Mouse (Mus musculus): ENCODE data around the gene Nprl2.

Gene Nprl2

DNA sequence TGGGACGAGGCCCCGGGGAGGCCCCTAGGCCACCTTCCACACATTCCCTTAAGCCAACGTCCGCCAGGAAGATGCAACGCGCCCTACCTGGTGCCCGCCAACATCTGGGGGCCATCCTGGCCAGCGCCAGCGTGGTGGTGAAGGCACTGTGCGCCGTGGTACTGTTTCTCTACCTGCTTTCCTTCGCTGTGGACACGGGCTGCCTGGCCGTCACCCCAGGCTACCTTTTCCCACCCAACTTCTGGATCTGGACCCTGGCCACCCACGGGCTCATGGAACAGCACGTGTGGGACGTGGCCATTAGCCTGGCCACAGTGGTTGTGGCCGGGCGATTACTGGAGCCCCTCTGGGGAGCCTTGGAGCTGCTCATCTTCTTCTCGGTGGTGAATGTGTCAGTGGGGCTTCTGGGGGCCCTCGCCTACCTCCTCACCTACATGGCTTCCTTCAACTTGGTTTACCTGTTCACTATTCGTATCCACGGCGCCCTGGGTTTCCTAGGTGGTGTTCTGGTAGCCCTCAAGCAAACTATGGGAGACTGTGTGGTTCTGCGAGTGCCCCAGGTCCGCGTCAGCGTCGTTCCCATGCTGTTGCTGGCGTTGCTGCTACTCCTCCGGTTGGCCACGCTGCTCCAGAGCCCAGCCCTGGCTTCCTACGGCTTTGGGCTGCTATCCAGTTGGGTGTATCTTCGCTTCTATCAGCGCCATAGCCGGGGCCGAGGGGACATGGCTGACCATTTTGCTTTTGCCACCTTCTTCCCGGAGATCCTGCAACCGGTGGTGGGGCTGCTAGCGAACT, 7.4 kb upstream of the Nprl2 start:
- DNase-seq (ENCODE audit: low read depth, low spot score): no peak

DNA sequence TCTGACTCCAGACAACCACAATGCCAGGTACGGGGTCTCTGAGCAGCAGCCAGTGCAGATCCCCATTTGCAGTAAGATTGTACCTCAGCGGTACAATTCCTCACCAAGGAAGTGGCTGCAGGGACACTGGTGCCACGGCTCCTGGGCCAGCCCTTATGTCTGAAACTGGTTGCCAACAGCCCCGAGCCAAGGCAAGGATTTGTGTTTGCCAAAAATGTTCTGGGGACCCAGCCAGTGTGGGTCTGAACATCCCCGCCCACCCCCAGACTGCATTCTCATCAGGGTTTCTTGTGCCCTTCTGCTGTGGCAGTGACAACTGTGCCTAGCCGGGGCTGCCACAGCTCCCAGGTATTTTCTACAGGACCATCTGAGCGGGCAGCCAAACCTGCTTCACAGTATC, 3.8 kb upstream of the Nprl2 start:
- DNase-seq (ENCODE audit: low read depth, low spot score): no peak

DNA sequence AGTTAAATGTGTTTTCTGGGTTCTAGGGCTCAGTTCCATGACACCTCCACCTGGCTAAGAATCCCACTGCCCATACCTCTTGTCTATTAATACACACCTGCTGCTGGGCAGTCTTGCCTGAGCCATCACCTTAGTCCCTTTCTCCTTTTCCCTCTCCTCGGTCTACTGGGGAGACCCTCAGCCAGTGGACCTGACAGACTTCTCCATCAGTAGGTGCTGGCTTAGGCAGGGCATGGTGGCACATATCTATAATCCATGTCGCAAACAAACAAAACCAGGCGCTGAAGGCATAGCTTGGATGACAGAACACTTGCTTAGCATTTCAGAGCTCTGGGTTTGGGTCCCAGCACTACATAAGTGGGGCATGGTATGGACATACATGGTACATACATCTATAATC, 3.3 kb upstream of the Nprl2 start:
- no peak for DNase-seq (ENCODE audit: low read depth, low spot score)

DNA sequence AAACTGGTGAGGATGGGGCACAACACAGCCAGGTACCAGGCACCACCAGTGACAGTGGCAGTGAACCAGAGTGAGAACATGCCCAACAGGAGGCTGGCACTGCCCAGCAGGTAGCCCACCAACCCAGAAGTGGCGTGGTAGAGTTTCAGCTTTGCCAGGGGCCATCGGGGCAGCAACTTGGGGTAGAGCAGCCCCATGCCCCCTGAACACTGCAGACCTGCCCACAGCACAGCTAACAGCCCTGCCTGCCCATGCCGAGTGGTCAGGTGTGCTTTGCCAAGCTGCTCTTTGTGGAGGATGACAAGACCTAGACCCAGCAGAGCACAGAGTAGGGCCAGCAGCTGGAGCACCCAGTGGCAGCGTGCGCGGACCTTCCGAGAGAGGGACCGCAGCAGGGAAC, 2.1 kb upstream of the Nprl2 start:
- DNase-seq (ENCODE audit: low read depth, low spot score): no peak

DNA sequence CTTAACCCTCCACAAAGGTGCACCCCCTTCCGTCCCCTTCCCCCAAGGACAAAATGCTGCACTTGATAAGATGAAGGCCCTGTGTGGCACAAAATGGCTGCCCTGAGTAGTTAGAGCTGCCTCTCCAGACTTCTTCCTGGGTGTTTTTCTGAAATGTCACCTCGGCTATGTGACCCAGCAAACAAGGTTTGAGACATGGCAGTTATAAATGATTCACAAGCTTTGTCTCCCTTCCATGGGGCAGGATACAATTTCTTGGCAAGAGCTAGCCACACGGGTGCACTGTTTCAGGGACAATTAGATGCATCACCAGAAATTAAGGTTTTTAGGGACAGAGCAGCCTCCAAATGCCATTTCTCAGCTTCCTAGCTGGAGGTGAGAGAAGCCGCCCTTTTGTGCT, 1.6 kb upstream of the Nprl2 start:
- DNase-seq (ENCODE audit: low read depth, low spot score): no peak

DNA sequence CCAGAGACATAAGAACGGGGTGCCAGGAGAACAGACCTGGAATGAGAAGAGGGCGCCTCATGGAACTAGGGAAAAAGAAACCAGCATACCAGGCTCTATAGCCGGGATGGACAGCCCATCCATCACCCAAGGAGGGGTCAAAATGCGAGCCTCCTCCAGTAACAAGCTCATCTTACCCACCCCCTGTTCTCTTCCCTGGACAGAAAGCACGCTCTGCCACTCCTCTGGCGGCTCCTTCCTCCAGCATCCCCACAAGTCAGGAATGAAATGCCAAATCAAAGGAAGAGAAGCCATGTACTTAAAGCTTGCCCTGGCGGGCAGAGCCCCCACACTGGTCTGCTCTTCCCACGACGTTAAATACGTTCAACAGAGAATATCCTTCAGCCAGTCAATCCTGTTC, 1.0 kb upstream of the Nprl2 start:
- no peak for DNase-seq (ENCODE audit: low read depth, low spot score)

DNA sequence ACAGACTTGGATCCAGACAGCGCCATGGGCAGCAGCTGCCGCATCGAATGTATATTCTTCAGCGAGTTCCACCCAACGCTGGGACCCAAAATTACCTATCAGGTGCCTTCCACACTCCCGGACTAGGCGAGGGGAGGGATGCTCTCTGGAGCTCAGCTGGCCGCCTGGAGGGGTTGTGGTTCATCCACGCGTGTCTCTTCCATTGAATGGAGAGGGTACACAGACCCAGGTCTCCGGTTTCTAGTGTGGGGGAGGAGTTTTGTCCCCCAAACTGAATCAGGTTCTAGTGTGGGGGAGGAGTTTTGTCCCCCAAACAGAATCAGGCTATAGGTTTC, 293 bp downstream of the Nprl2 start:
- DNase-seq (ENCODE audit: low read depth, low spot score): no peak

DNA sequence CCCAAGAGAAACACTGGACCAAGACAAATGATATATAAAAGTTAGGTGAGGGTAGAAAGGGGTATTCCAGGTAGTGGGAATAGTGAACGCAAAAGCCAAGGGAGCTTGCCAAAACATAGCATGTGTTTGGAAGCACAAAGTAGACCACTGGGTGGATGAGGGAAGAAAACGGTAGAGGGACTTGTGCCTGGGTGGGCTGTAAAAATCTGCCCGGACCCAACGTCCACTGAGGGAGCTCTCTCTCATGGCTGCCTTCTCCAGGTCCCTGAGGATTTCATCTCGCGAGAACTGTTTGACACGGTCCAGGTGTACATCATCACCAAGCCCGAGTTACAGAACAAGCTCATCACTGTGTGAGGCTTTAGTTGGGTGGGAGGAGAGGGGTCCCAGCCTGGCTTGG, 695 bp downstream of the Nprl2 start:
- no peak for DNase-seq (ENCODE audit: low read depth, low spot score)

DNA sequence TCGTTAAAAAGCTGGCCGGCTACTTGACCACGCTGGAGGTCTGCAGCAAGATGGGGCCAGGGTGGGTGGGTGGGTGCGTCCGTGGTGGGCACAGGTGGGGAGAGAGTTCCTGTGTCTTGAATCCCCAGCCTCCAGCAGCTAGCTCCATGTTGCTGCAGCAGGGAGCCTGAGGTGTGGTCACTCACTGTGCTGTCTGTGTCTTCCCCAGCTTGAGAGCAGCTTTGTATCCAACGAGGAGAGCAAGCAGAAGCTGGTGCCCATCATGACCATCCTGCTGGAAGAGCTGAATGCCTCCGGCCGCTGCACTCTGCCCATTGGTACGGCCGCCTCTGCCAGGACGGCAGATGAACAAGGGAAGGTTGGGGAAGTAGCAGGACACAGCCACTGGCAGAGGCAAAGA, 1.3 kb downstream of the Nprl2 start:
- DNase-seq (ENCODE audit: low read depth, low spot score): no peak

DNA sequence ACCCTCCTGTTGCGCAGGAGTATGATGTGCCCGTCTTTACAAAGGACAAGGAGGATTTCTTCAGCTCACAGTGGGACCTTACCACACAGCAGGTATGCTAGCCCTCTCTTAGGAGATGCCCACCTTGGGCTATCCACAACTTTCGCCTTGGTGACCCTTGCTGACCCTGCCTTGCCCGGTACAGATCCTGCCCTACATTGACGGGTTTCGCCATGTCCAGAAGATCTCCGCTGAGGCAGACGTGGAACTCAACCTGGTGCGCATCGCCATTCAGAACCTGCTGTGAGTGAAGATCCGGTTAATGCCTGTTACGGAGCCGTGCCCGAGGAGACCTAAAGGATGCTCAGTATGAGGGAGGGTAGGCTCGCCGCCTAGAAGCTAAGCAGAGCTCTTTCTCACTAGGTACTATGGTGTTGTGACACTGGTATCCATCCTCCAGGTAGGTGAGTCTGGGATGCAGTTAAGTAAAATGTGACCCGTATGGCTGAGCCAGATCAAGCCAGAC, 2.2 kb downstream of the Nprl2 start:
- DNase-seq (ENCODE audit: low read depth, low spot score): no peak

DNA sequence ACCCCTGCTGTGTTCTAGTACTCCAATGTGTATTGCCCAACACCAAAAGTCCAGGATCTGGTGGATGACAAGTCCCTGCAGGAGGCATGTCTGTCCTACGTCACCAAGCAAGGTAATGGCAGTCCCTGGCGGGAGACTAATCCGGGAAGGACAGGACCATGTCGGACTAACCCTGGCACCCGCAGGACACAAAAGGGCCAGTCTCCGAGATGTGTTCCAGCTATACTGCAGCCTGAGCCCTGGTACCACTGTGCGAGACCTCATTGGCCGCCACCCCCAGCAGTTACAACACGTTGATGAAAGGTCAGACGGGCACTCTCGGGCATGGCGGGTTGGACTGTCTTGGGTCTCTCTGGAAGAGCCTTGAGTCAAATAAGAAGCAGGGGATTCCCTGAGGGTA, 2.7 kb downstream of the Nprl2 start:
- no peak for DNase-seq (ENCODE audit: low read depth, low spot score)

DNA sequence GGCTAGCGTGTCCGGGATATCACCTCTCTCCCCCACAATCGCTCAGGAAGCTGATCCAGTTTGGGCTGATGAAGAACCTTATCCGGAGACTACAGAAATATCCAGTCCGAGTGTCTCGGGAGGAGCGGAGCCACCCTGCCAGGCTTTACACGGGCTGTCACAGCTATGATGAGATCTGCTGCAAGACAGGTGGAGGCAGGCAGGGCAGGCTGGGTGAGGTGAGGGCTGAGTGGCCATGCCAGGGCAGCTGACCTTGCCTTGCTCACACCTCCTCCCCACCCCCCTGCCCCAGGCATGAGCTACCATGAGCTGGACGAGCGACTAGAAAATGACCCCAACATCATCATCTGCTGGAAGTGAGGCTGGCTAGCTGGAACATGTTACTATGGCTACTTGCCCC, 3.2 kb downstream of the Nprl2 start:
- no peak for DNase-seq (ENCODE audit: low read depth, low spot score)

DNA sequence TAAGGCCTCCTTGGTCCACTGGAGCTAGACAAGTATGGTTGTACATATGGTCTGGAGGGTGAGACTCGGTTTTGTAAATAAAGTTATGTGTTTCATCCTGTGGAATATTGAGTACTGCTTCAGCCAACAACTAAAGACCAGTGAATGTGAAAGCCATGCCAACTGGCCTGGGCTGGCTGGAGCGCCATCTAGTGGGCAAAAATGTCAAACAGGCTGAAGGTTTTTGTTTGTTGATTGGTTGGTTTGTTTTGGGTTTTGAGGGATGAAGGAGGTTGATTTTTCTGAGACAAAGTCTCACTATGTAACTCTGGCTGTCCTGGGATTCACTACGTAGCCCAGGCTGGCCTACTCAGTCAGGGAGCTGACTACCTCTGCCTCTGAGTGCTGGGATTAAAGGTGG, 3.6 kb downstream of the Nprl2 start:
- DNase-seq (ENCODE audit: low read depth, low spot score): no peak

DNA sequence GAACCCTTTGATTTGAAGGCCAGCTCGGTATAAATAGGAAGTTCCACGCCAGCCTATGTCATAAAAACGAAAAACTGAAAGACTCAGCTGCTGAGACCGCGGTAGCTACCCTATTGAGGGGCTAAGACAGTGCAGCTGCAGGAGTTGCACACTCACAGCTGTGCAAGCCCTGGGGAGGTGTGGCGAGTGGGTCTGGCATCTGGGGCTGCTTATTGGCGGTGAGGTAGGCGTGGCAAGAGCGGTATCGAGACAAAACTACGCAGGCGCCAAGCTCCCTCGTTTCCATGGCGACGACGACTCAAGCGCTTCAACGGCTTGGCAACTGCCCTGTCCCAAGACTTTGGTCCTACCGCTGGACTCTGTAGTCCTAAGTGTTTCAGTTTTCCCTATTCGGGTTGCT, 5.0 kb downstream of the Nprl2 start, which contains the start of gene Zmynd10:
Gene Zmynd10 (plus strand): TSS at position 273 of the 400 bp plus-strand sequence.
- DNase-seq (ENCODE audit: low read depth, low spot score): peak; percentile 73

DNA sequence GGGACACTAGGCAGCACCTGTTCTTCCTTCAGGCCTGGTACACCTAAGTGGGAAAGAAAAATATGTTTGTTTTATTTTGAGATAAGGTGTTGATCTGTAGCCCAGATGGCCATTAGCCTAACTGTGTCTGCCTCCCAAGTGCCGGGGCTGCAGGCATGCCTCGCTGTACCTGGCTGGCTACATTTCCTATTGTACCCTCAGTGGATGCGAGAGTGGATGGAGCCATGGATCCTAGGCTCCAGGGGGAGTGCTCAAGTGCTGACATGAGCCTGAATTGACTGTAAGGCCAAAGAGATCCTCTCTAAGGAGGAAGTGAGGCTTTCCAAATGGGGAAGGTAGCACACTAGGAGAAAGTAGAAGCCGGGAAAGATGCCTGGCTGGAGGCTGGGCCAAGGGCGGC, 5.9 kb downstream of the Nprl2 start:
- no peak for DNase-seq (ENCODE audit: low read depth, low spot score)

DNA sequence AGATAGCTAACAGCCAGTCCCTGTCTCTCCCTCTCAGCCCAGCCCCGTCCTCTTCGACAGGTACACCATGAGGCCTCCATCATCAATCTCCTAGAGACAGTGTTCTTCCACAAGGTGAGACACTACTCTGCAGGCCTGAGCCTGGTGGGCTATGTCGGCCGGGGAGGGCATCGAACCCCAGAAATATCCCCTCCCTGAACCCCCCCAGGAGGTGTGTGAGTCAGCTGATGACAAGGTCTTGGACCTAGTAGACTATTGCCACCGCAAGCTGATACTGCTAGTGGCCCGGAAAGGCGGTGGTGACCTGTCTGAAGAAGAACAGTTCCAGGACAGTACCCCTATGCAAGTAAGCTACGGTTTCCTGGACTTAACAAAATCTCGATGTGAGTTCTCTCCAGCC, 6.8 kb downstream of the Nprl2 start:
- no peak for DNase-seq (ENCODE audit: low read depth, low spot score)

DNA sequence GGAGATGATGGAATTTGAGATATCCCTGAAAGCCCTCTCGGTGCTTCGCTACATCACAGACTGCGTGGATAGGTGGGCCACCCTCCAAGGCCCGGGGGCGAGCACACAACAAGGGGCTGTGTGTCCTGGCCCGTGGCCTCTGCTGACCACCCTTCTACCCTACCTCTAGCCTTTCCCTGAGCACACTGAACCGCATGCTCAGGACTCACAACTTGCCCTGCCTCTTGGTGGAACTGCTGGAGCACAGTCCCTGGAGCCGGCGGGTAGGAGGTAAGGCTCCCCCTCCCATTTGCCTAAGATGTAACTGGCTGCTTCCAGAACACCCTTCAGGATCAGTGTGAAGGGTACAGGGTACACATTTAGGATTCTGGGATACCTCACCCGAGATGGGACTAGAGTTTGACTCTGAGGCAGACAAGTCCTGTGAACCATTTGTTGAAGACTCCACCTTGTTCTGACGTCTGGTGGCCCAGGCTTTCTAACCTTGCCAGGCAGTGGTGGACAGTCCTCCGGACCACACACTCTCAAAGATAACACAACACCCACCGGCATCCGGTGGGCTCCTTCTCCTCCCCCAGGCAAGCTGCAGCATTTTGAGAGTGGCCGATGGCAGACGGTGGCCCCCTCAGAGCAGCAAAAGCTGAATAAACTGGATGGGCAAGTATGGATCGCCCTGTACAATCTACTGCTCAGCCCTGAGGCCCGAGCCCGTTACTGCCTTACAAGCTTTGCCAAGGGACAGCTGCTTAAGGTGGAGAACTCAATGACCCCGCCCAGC, 7.5 kb downstream of the Nprl2 start:
- no peak for DNase-seq (ENCODE audit: low read depth, low spot score)

DNA sequence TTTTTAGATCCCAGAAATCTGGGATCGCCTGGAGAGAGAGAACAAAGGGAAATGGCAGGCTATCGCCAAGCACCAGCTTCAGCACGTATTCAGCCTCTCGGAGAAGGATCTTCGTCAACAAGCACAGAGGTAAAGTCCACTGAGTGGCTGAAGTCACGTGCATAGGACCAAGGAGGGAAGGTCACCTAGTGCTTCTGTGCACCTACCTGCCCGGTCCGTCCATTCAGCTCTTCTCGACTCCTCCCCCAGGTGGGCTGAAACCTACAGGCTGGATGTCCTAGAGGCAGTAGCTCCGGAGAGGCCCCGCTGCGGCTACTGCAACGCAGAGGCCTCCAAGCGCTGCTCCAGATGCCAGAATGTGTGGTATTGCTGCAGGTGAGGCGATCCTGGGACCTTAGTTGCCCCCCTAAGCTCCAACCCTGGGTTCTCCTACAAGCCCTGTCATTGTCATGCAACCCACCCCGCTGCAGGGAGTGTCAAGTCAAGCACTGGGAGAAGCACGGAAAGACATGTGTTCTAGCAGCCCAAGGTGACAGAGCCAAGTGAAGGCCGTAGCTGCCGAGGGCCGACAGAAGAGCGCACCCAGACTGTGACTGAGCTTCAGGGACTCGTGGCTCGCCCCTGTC, 8.6 kb downstream of the Nprl2 start:
- DNase-seq (ENCODE audit: low read depth, low spot score): no peak

DNA sequence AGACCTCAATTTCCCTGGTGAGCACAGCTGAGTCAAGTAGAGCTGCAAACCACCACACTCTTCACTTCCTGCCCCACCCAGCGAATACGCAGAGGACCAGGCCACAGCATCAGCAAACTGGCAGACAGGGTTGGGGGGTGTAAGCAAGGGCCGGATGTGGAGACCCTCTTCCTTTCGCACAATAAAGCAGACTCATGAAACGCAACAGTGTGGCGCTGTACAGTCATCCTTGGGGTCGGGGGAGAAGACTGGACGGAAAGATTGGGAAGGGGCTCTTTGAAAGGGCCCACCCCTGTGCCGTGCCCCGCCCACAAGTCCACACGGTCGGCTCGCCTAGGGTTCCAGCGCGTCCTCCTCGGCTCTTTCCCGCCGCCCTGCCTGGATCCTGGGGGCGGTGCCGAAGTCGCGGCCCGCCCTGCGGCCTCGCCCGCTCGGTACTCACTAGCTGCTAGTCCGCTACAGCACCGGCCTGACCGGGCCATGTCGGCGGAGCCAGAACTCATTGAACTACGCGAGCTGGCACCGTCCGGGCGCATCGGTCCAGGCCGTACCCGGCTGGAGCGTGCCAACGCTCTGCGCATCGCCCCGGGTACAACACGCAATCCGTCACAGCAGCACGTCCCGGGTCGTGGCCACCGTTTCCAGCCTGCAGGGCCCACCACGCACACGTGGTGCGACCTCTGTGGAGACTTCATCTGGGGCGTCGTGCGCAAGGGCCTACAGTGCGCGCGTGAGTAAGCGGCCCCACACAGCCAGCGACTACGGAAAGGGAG, 9.3 kb downstream of the Nprl2 start, which contains the start of gene Rassf1:
Gene Rassf1 (plus strand): TSS at position 439 of the 773 bp plus-strand sequence.
- no peak for DNase-seq (ENCODE audit: low read depth, low spot score)

DNA sequence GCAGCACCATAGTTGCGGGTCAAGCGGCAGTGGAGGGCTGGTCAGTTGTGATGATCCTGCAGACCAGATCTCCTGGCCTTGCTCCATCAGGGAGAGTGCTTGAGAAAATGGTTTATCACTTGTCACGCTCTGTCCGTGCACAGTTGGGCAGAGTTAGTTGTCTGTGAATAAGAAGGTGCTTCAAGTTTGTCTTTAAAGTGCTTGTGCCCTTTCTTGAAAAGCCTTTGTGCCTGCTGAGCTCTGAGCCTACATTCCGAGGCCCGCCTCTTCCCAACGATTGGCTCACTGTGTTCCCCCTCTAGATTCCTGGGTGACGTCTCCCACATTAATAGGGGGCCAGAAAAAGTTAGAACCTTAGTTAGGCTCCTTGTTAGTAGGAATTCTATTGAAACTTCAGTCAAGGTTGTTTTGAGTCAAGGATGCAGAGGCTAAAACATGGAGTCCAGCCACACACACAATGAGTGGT, 9.9 kb downstream of the Nprl2 start:
- no peak for DNase-seq (ENCODE audit: low read depth, low spot score)

DNA sequence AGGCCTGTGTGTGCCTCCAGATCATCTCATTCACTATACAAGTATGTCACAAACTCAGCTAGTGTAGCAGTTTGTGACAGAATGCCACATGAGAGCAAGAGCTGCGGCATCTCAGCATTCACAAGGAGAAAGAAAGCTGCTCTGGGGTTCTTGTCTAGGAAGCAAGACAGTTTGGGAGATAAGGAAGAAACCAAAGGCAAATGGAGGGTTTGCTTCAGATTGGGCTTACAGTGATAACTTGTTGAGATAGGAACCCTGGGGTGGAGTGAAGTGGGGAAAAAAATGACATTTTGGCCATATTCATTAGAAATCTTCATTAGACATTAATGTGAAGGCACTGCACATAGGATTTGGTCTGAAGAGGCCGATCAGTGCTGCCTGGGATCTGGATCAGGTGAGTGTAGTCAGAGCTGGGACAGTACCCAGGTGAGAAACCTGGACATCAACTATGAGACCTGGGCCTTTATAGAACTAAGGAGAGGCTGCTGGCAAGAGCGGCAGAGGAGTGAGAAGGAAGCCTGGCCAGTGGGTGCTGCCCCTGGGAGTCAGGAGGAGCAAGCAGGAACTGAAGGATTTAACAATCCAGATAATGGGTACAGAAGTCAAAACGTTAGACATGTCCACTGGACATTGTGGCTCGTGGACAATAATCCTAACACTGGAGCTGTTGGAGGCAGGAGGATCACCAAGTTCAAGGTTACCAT, 10.8 kb downstream of the Nprl2 start:
- no peak for DNase-seq (ENCODE audit: low read depth, low spot score)
